Mouse (Mus musculus): ENCODE measurements around the gene Tbx5. TPM values are rescaled to one million over a fixed set of nuclear protein-coding genes. Genes with fewer than 3 reads are reported as not detected.
A peak's percentile ranks its signal among the peaks of the same experiment; 100 is the strongest.

Gene Tbx5
- polyA plus RNA-seq, 2 experiments, result 22.4 to 36.9 TPM

DNA sequence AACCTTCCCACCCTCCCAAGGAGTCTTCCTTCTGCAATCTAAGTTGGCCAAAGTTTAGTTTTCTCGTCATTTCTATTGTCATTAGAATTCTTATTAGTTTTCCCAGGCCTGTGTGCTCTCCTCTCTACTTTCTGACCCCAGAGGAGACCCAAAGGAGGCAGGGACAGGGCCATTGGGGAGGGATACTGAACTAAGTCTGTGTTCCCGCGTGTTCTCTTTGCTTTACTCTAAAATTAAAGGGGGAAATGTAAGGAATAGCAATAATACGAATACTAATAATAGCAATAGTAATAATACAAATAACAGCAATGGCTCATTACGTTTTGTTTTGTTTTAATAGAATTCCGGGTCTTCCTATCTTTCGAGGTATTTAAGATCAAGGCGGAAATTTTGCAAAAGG, 1.9 kb upstream of the Tbx5 start:
- peak overlapping the region; percentile 94 for H3K9ac ChIP-seq (ENCODE audit: low read depth, low read length, severe bottlenecking)
- H3K36me3 ChIP-seq (ENCODE audit: control insufficient read depth, insufficient read depth, low read length), result no peaks in the 10 kb centered on the region
- WGBS, result 4% methylated on average over 8 of the region's 8 CpGs
- ATAC-seq (ENCODE audit: low FRiP score, low read depth) (no peak), DNase-seq (ENCODE audit: low spot score) (no peak)
- peaks cover 40% of the 10 kb centered on the region for H3K27me3 ChIP-seq (ENCODE audit: control insufficient read depth, insufficient read depth, low read length)
- H3K4me2 ChIP-seq (replicated peaks; ENCODE audit: low read depth, low read length, severe bottlenecking), result peak overlapping the region; percentile 66
- peak overlapping the region; percentile 96 for H3K27ac ChIP-seq (replicated peaks; ENCODE audit: low read depth, low read length)
- no peaks in the 10 kb centered on the region for H3K9me3 ChIP-seq (ENCODE audit: control insufficient read depth, low read length)
- H3K4me1 ChIP-seq (ENCODE audit: control insufficient read depth, insufficient read depth, low read length), result peaks cover 8% of the 10 kb centered on the region; the same call in 1 of the 2 replicates
- TF ChIP-seq POLR2A (IDR thresholded peaks at IDR 0.05; ENCODE audit: borderline replicate concordance, extremely low read depth, insufficient read depth, insufficient read length), result no peak
- H3K4me3 ChIP-seq (replicated peaks; ENCODE audit: low read length), result peak overlapping the region; percentile 54

DNA sequence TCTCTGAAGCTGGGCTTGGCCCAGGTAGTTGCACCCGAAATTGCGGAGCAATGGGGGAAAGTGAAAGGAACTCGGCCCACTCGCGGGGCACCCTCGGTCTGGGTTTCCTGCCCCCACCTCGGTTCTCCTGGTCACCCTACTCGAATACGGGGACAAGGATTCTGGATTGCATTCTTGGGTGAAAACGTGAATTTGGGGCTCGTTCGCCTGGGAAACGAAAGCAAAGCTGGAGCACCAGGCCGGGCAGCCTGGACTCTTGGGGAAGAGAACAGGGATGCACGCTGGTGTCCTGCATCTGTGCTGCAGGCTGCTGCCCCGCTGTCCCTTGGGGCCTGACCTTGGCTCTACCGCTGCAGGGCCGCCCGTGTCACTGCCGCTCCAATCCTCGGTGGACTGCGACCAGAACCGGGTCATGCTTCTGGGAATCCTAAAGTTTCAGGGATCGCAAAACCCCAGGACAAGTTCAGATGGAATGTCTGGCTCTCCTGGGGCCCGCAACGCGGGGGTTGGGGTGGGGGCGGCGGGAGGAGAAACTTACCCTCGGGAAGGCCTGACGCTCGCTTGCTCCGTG, 1.2 kb upstream of the Tbx5 start:
- DNase-seq (ENCODE audit: low spot score) (no peak), ATAC-seq (ENCODE audit: low FRiP score, low read depth) (no peak)
- Histone ChIP-seq H3K4me3 (replicated peaks; ENCODE audit: low read length) (peak overlapping the region; percentile 54), H3K36me3 (ENCODE audit: control insufficient read depth, insufficient read depth, low read length) (no peaks in the 10 kb centered on the region), H3K27me3 (ENCODE audit: control insufficient read depth, insufficient read depth, low read length) (peaks cover 46% of the 10 kb centered on the region), H3K9me3 (ENCODE audit: control insufficient read depth, low read length) (no peaks in the 10 kb centered on the region), H3K9ac (ENCODE audit: low read depth, low read length, severe bottlenecking) (peak overlapping the region; percentile 94), H3K4me1 (ENCODE audit: control insufficient read depth, insufficient read depth, low read length) (peaks cover 8% of the 10 kb centered on the region; the same call in 1 of the 2 replicates), H3K27ac (replicated peaks; ENCODE audit: low read depth, low read length) (peak overlapping the region; percentile 96), H3K4me2 (replicated peaks; ENCODE audit: low read depth, low read length, severe bottlenecking) (peak overlapping the region; percentile 66)
- WGBS, result 1% methylated on average over 33 of the region's 33 CpGs
- TF ChIP-seq POLR2A (IDR thresholded peaks at IDR 0.05; ENCODE audit: borderline replicate concordance, extremely low read depth, insufficient read depth, insufficient read length), result no peak

DNA sequence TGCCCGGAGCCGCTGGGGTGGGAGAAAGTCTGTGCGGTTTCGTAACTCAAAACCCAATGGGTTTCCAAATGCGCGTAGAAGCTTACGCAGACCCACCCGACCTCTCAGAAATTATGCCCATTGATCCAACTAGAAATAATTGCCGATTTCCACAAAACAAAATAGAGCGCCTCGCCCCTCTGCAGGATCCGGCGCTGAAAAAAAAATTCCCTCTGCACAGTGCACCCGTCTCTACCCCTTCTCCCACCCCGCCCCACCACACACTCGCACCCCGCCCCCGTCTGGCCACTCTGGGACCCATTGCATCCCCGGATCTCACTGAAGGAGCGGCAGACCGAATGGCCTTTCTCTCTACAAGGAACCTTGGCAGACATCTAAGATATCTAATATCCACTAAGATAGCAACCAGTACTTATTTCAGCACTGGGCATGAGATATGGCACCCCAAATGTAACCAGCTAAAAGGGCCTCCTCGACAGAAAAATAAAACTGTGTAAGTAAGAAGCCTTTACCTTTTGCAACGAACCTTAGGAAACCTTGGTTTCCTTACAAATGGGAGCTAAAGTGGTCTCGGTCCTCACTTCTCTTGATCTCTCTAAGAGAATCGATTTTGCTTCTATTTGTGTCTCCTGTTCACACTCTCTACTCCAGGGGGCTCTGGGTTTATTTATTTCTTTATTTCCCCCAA, 533 bp upstream of the Tbx5 start:
- no peak for TF ChIP-seq POLR2A (IDR thresholded peaks at IDR 0.05; ENCODE audit: borderline replicate concordance, extremely low read depth, insufficient read depth, insufficient read length)
- 2% methylated on average over 25 of the region's 25 CpGs for WGBS
- Histone ChIP-seq H3K27me3 (ENCODE audit: control insufficient read depth, insufficient read depth, low read length) (peaks cover 51% of the 10 kb centered on the region), H3K27ac (replicated peaks; ENCODE audit: low read depth, low read length) (peak overlapping the region; percentile 96), H3K9me3 (ENCODE audit: control insufficient read depth, low read length) (no peaks in the 10 kb centered on the region), H3K4me3 (replicated peaks; ENCODE audit: low read length) (peak overlapping the region; percentile 54), H3K4me1 (ENCODE audit: control insufficient read depth, insufficient read depth, low read length) (peaks cover 8% of the 10 kb centered on the region; the same call in 1 of the 2 replicates), H3K9ac (ENCODE audit: low read depth, low read length, severe bottlenecking) (peak overlapping the region; percentile 94), H3K36me3 (ENCODE audit: control insufficient read depth, insufficient read depth, low read length) (0 out of 2 replicates have a peak, but pooled peaks cover 4% of the 10 kb centered on the region), H3K4me2 (replicated peaks; ENCODE audit: low read depth, low read length, severe bottlenecking) (peak overlapping the region; percentile 66)
- DNase-seq (ENCODE audit: low spot score), result no peak
- no peak for ATAC-seq (ENCODE audit: low FRiP score, low read depth)

DNA sequence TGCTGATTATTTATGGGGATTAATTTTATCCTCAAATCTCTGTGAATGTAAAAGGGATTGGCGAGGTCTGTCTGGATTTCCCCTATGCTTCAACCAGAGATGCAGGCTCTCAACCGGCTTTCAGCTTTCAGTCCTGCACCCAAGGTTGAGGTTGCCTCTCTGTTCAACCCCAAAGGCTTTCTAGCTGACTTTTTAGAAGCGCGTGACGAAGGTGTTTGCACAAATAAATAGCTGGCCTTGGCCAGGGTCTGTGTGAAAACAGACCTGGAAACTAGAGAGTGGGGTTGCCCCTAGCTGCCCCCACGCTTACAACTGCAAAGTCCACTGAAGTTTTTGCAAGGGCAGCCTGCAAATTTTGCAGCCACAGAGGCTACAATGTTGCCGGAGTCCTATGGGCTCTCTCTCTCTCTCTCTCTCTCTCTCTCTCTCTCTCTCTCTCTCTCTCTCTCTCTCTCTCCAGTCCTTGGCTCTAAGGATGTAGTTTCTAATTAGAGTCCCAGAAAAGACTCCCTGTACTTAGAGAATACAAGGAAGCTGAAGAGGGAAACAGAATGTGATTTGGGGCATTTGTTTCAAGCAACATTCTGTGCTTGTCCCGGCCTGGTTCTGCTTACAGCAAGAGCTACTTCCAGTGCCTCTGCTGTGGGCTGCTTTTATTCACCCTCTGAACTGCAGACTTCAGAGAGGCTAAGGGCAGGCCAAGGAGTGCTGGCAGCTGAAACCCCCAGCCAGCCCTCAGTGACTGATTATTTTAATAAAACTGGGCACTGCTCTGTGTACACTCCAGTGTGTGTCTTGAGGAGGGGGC, 959 bp downstream of the Tbx5 start:
- H3K4me1 ChIP-seq (ENCODE audit: control insufficient read depth, insufficient read depth, low read length), result peaks cover 7% of the 10 kb centered on the region; the same call in 1 of the 2 replicates
- H3K27me3 ChIP-seq (ENCODE audit: control insufficient read depth, insufficient read depth, low read length), result peaks cover 60% of the 10 kb centered on the region
- peak overlapping the region; percentile 66 for H3K4me2 ChIP-seq (replicated peaks; ENCODE audit: low read depth, low read length, severe bottlenecking)
- H3K27ac ChIP-seq (replicated peaks; ENCODE audit: low read depth, low read length), result peak overlapping the region; percentile 96
- H3K36me3 ChIP-seq (ENCODE audit: control insufficient read depth, insufficient read depth, low read length), result 0 out of 2 replicates have a peak, but pooled peaks cover 8% of the 10 kb centered on the region
- DNase-seq (ENCODE audit: low spot score) (no peak), ATAC-seq (ENCODE audit: low FRiP score, low read depth) (no peak)
- peak overlapping the region; percentile 54 for H3K4me3 ChIP-seq (replicated peaks; ENCODE audit: low read length)
- no peak for TF ChIP-seq POLR2A (IDR thresholded peaks at IDR 0.05; ENCODE audit: borderline replicate concordance, extremely low read depth, insufficient read depth, insufficient read length)
- H3K9me3 ChIP-seq (ENCODE audit: control insufficient read depth, low read length), result no peaks in the 10 kb centered on the region
- WGBS, result 7% methylated on average over 8 of the region's 8 CpGs
- H3K9ac ChIP-seq (ENCODE audit: low read depth, low read length, severe bottlenecking), result peak overlapping the region; percentile 94

DNA sequence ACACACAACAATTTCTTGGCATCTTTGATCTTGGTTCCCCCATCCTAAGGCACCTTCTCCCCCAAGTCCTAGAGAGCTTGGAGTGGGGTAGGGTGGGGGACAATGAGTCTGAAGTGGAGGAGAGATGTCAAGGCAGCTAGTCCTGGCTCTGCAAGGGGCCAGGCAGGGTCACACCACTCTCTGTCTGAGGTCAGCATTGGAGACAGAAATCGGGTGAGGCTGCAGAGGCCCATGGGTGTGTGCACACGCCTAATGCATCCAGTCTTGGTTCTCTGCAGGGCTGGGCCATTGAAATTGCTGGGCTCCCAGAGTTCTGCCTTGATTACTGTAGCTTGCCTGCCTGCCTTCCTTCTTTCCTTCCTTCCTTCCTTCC, 1.5 kb downstream of the Tbx5 start:
- no peaks in the 10 kb centered on the region for H3K9me3 ChIP-seq (ENCODE audit: control insufficient read depth, low read length)
- peak overlapping the region; percentile 96 for H3K27ac ChIP-seq (replicated peaks; ENCODE audit: low read depth, low read length)
- 0 out of 2 replicates have a peak, but pooled peaks cover 8% of the 10 kb centered on the region for H3K36me3 ChIP-seq (ENCODE audit: control insufficient read depth, insufficient read depth, low read length)
- peaks cover under 1% of the 10 kb centered on the region; the same call in 1 of the 2 replicates for H3K4me1 ChIP-seq (ENCODE audit: control insufficient read depth, insufficient read depth, low read length)
- no peak for TF ChIP-seq POLR2A (IDR thresholded peaks at IDR 0.05; ENCODE audit: borderline replicate concordance, extremely low read depth, insufficient read depth, insufficient read length)
- peaks cover 59% of the 10 kb centered on the region for H3K27me3 ChIP-seq (ENCODE audit: control insufficient read depth, insufficient read depth, low read length)
- DNase-seq (ENCODE audit: low spot score) (no peak), ATAC-seq (ENCODE audit: low FRiP score, low read depth) (peak; percentile 24; the same call in 1 of the 2 replicates)
- 13% methylated on average over 2 of the region's 2 CpGs for WGBS
- peak overlapping the region; percentile 94 for H3K9ac ChIP-seq (ENCODE audit: low read depth, low read length, severe bottlenecking)
- peak overlapping the region; percentile 66 for H3K4me2 ChIP-seq (replicated peaks; ENCODE audit: low read depth, low read length, severe bottlenecking)
- H3K4me3 ChIP-seq (replicated peaks; ENCODE audit: low read length), result peak overlapping the region; percentile 54
